Mouse (Mus musculus): ENCODE results near the gene Adar. TPM values are rescaled to one million over a fixed set of nuclear protein-coding genes. Genes with fewer than 3 reads are reported as not detected.
A peak's percentile ranks its signal among the peaks of the same experiment; 100 is the strongest.

Gene Adar
- polyA plus RNA-seq, 1 experiment from 2014 or later = 10.4 TPM

DNA sequence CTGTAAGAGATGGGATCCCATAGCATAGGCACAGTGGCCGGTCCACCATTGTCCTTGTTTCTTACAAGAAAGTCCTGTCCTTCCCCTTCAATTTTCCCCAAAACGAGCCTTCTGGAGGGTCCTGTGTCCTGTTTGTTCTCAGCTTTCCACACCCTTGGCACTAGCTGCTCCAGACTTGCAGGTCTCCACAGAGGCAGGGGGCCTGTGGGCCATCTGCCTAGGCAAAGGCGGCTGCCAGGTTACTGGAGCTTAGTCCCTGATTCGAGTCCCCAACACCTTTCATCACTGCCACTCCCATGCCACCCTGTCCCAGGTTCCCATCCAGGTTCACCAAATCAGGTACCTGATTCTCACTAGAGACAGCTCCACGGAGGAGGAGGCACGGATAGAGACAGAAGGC, 40.5 kb downstream of the Adar start:
- H3K27ac ChIP-seq = no peak overlapping the region
- no peak overlapping the region for H3K9ac ChIP-seq
- no peak for ATAC-seq
- no peak overlapping the region for H3K4me3 ChIP-seq
- H3K27me3 ChIP-seq (replicated peaks) = peaks cover 7% of the 10 kb centered on the region; the same call in 1 of the 2 replicates
- H3K4me1 ChIP-seq = no peaks in the 10 kb centered on the region
- H3K9me3 ChIP-seq (replicated peaks) = no peaks in the 10 kb centered on the region
- 54% methylated on average over 6 of the region's 6 CpGs for WGBS (ENCODE audit: insufficient replicate concordance)
- no peak overlapping the region for H3K4me2 ChIP-seq
- H3K36me3 ChIP-seq = peaks cover 16% of the 10 kb centered on the region

DNA sequence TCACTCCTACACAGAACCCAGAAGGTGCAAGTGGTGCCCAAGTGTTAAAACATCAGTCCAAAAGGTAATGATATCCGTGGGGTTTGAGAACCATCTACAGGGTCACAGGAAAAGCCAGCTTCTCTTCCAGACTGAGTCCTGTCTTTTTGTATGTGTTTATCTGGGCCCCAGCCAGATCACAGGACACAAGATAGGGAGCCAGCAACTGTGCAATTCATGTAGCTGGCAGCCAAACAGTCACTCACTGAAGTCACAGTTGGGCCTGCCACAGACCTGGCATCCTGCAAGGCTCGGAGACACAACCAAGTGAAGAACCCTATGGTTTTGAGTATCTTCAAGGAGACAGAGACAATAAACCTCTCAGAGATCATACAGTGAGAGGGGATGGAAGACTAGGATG, 43.0 kb downstream of the Adar start:
- Histone ChIP-seq H3K36me3 (no peaks in the 10 kb centered on the region), H3K9ac (no peak overlapping the region), H3K27me3 (replicated peaks) (peaks cover 27% of the 10 kb centered on the region), H3K27ac (no peak overlapping the region), H3K4me2 (no peak overlapping the region), H3K9me3 (replicated peaks) (no peaks in the 10 kb centered on the region), H3K4me1 (no peaks in the 10 kb centered on the region), H3K4me3 (no peak overlapping the region)
- no peak for ATAC-seq
- WGBS (ENCODE audit: insufficient replicate concordance) = 54% methylated on average over 2 of the region's 2 CpGs

DNA sequence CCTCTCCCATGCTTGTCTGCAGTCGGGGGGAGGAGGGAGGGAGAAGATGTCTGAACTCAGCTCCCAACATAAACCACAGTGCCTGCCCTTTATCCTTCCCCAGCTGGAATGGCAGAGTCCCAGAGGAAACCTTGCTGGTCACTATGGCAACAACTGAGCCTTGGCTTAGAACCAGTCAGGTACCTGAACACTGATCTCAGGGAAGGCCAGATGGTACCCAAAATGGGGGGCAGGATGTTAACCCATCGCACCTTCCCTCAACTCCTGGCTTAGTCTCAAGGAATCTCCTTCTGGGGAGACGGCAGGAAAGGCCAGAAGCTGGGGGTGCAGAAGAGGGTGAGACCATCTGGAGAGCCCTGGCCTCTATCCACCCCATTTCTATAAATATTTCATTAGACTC, 45.0 kb downstream of the Adar start:
- H3K9me3 ChIP-seq (replicated peaks) = no peaks in the 10 kb centered on the region
- H3K27me3 ChIP-seq (replicated peaks) = peaks cover 46% of the 10 kb centered on the region
- H3K4me2 ChIP-seq = no peak overlapping the region
- no peak overlapping the region for H3K27ac ChIP-seq
- WGBS (ENCODE audit: insufficient replicate concordance) = 39% methylated on average over 3 of the region's 3 CpGs
- H3K9ac ChIP-seq = no peak overlapping the region
- H3K4me1 ChIP-seq = 0 out of 2 replicates have a peak, but pooled peaks cover 3% of the 10 kb centered on the region
- H3K36me3 ChIP-seq = no peaks in the 10 kb centered on the region
- ATAC-seq = no peak
- H3K4me3 ChIP-seq = no peak overlapping the region

DNA sequence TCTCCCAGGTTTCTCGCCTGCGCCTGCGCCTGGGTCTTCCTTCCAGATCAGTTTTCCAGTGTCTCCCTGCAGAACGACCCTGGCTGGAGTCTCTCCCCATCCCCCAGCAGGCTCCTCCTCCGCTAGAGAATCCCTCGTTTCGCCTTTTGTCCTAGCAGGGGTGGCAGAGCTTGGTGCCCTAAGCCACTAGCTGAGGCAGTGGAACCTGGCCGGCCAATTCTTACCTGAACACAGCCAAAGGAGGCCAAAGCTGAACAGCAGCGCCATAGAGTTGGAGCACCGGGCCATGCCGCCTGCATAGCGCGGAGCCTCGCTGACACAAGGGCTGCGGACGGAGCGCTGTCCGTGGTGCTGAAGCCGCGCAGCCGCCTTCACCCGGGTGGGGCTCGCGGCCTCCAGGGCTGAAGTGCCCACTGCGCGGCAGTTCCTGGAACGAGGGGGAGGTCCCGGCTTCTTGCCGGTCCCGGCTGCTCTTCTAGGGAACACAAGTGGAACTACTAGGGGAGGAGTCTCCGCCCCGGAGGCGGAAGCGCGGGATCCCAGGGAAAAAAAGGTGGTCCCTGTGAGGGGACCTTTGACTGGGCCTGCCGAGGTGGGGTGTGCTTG, 49.4 kb downstream of the Adar start, which contains the start of gene Chrnb2:
Chrnb2 (minus strand) TSS at position 514 of the 606 bp plus-strand sequence.
- Histone ChIP-seq H3K9me3 (replicated peaks) (no peaks in the 10 kb centered on the region), H3K4me3 (no peak within 1 kb of the TSS), H3K27me3 (replicated peaks) (peaks cover 55% of the 10 kb centered on the region), H3K4me1 (0 out of 2 replicates have a peak, but pooled peaks cover 3% of the 10 kb centered on the region), H3K27ac (no peak within 1 kb of the TSS), H3K4me2 (peak within 1 kb of the TSS; percentile 41), H3K9ac (no peak within 1 kb of the TSS), H3K36me3 (no peaks in the 10 kb centered on the region)
- peak; percentile 70 for ATAC-seq
- WGBS (ENCODE audit: insufficient replicate concordance) = 3% methylated on average over 36 of the region's 36 CpGs

DNA sequence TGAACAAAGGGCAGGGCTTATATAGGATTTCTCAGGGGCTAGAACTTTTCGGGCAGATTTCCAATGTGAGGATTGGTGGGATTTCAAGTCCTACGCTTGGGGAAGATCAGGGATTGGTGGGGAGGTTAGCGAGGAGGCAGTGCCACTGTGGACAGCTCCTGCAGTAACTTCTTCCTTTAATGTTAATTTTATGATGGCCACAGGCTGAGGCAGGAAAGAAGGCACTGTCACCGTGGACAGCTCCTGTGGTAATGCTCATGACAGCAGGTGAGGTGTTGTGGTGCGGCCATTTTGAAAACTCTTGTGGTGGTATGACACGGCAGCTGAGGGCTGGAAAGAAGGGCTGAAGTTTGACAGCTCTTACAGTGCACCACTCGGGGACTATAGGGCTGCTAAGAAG, 54.8 kb downstream of the Adar start:
- H3K36me3 ChIP-seq = no peaks in the 10 kb centered on the region
- H3K27me3 ChIP-seq (replicated peaks) = peaks cover 15% of the 10 kb centered on the region
- no peak overlapping the region for H3K27ac ChIP-seq
- no peak overlapping the region for H3K4me3 ChIP-seq
- no peak overlapping the region for H3K9ac ChIP-seq
- 62% methylated on average over 7 of the region's 7 CpGs for WGBS (ENCODE audit: insufficient replicate concordance)
- H3K4me2 ChIP-seq = no peak overlapping the region
- H3K9me3 ChIP-seq (replicated peaks) = no peaks in the 10 kb centered on the region
- ATAC-seq = no peak
- H3K4me1 ChIP-seq = peaks cover 37% of the 10 kb centered on the region

DNA sequence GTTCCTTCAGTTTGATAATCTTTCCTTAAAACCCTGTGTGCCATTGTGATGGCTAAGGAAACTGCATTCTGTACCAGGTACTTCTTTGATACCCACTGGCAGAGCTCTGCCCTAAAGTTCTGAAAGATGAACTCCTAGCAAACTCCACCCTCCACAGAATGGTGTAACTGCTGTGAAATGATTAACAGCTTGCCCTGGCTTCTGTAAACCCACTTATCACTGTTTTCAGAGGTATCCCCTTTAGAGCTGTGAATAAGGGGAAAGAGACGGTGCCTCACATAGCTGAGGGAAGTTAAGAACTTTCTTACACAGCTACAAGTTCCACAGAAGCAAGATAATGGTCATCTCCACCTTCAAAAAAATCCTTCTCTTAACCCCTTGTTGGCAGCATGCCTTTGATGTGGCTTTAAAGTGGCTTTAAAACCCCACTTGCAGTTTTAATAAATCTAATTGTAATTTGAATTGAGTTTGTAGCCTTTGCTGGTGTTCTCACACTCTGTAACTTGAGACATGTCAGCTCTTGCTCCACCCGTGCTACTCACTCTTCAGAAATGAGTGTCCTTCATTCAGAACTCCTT, 55.7 kb downstream of the Adar start:
- Histone ChIP-seq H3K4me1 (peaks cover 46% of the 10 kb centered on the region), H3K9ac (no peak overlapping the region), H3K9me3 (replicated peaks) (no peaks in the 10 kb centered on the region), H3K4me3 (no peak overlapping the region), H3K4me2 (no peak overlapping the region), H3K27ac (no peak overlapping the region), H3K27me3 (replicated peaks) (peaks cover 5% of the 10 kb centered on the region; the same call in 1 of the 2 replicates), H3K36me3 (peaks cover 1% of the 10 kb centered on the region; the same call in 1 of the 2 replicates)
- WGBS (ENCODE audit: insufficient replicate concordance) = 22% methylated on average over 2 of the region's 2 CpGs
- ATAC-seq = no peak

DNA sequence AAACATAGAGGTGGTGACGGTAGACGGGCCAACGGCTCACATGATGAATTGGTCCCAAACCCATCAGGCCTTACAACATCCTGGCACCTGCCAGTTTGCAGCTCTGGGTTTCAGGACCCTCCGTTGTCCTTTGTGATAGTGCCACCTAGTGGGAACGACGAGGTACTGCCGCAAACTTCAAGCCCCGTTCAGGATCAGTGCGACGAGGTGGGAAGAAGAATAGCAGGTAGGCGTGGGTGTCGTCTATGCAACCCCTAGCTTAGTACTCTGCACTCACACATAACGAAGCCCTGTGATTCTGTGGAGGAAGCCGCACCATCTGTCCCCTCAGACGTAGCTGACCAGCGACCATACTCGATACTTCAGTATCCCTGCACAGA, 57.8 kb downstream of the Adar start:
- Histone ChIP-seq H3K27me3 (replicated peaks) (no peaks in the 10 kb centered on the region), H3K36me3 (peaks cover 22% of the 10 kb centered on the region), H3K9me3 (replicated peaks) (no peaks in the 10 kb centered on the region), H3K27ac (peak overlapping the region; percentile 88), H3K4me3 (peak overlapping the region; percentile 99), H3K9ac (peak overlapping the region; percentile 98), H3K4me1 (peaks cover 51% of the 10 kb centered on the region), H3K4me2 (peak overlapping the region; percentile 99)
- WGBS (ENCODE audit: insufficient replicate concordance) = 3% methylated on average over 17 of the region's 17 CpGs
- peak; percentile 65 for ATAC-seq

DNA sequence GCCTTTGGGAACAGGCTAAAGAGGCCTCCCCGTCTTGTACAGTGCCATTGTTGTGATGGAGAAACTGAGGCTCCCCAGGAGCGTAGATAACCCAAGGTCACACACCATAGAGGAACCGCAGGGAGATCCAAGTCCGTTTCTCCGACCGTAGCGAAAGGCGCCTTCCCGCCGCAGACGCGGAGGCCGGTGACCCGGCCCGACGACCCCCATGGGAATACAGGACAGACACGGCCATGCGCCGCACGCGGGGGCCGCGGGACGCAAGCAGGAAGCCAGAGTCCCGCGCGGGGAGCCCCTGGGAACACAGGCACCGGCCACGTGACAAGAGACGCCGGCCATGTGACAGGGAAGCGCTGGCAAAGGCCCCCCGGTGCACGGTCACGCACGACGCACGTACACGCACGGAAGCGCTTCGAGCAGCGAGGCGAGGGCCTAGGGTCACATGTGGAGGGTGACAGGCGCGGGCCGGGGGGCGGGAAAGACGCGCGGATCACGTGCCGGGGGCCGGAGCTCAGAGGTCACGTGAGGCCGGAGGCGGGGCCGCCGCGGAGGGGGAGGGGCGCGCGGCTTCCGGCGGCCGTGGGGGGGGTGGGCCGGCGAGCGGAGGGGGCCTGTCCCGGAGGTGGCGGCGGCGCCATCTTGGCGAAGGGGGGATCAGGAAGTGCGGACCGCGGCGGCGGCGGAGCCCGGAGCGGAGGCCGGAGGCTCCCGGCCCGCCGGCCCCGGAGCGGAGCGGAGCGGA, 58.3 kb downstream of the Adar start, which contains the start of gene Ube2q1:
Ube2q1 (plus strand) TSS at position 649 of the 742 bp plus-strand sequence.
- Histone ChIP-seq H3K9ac (peak within 1 kb of the TSS; percentile 98), H3K4me3 (peak within 1 kb of the TSS; percentile 99), H3K4me1 (peaks cover 51% of the 10 kb centered on the region), H3K4me2 (peak within 1 kb of the TSS; percentile 99), H3K9me3 (replicated peaks) (no peaks in the 10 kb centered on the region), H3K27ac (peak within 1 kb of the TSS; percentile 88), H3K27me3 (replicated peaks) (no peaks in the 10 kb centered on the region), H3K36me3 (peaks cover 27% of the 10 kb centered on the region)
- under 1% methylated on average over 45 of the region's 90 CpGs for WGBS (ENCODE audit: insufficient replicate concordance)
- peak; percentile 79 for ATAC-seq

DNA sequence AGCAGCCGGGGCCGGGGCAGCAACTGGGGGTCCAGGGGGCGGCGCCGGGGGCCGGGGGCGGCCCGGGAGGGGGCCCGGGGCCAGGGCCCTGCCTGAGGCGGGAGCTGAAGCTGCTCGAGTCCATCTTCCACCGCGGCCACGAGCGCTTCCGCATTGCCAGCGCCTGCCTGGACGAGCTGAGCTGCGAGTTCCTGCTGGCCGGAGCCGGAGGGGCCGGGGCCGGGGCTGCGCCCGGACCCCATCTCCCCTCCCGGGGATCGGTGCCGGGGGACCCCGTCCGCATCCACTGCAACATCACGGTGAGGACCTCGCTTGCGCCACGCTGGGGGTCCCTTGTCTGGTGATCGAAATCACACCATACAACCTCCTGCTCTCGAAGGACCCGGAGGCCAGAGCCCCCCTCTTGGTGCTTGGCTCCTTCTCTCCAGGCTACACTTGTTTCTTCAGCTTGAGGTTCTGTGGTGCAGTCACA, 59.0 kb downstream of the Adar start:
- Histone ChIP-seq H3K9me3 (replicated peaks) (no peaks in the 10 kb centered on the region), H3K36me3 (peaks cover 34% of the 10 kb centered on the region), H3K27ac (peak overlapping the region; percentile 88), H3K4me3 (peak overlapping the region; percentile 99), H3K27me3 (replicated peaks) (no peaks in the 10 kb centered on the region), H3K4me1 (peaks cover 51% of the 10 kb centered on the region), H3K4me2 (peak overlapping the region; percentile 99), H3K9ac (peak overlapping the region; percentile 98)
- peak; percentile 34 for ATAC-seq
- 3% methylated on average over 34 of the region's 37 CpGs for WGBS (ENCODE audit: insufficient replicate concordance)

DNA sequence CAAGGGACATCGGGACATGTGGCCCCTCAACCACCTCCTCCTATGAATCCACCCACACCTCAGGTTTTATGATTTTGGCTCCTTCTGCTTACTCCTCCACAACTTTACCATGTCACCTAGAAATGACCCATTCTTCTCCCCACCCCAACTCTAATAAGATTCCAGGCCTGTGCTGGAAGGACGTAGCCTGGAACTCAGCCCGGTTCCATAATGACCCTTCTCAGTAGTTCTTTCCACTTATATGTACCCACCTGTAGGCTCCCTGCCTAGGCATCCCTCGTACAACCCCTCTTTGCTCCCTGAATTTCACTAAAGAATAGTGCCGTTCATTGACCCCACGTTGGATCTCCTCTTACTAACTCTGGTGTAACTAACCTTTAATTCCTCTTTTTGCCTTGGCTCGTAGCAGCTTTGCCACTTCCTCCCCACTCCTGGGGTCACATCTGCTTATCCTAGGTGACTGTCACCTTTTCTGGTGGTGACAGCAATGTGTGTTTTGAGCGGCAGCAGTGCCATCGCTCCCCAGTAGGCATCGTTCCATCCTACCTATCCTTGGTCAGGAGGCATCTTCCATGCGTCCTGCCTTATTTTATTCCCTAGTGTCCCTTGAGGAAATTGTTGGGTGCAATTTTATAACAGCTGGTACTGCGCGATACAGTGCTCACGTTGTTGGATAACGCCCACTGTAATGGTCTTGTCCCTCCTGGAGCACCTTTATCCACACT, 59.6 kb downstream of the Adar start:
- Histone ChIP-seq H3K36me3 (peaks cover 40% of the 10 kb centered on the region), H3K27me3 (replicated peaks) (no peaks in the 10 kb centered on the region), H3K9ac (peak overlapping the region; percentile 98), H3K9me3 (replicated peaks) (no peaks in the 10 kb centered on the region), H3K4me3 (peak overlapping the region; percentile 99), H3K4me1 (peaks cover 51% of the 10 kb centered on the region), H3K4me2 (peak overlapping the region; percentile 99), H3K27ac (peak overlapping the region; percentile 88)
- no peak for ATAC-seq
- WGBS (ENCODE audit: insufficient replicate concordance) = 30% methylated on average over 15 of the region's 15 CpGs

DNA sequence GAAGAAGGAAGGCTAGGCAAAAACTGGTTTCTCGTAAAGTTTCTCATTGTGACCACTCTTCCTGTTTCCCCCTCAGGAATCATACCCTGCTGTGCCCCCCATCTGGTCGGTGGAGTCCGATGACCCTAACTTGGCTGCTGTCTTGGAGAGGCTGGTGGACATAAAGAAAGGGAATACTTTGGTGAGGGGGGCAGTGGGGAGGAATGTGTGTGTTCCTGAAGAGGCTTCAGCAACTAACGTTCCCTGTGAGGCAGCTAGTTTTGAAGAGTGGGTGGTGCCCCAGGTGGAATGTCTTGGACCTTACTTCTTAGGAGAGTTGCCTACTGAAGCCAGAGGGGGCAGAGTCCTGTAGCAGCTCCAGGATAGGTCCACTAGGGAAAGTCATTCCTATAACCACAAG, 61.2 kb downstream of the Adar start:
- peaks cover 56% of the 10 kb centered on the region for H3K36me3 ChIP-seq
- H3K27me3 ChIP-seq (replicated peaks) = no peaks in the 10 kb centered on the region
- H3K4me3 ChIP-seq = no peak overlapping the region
- no peak overlapping the region; the same call in 1 of the 2 replicates for H3K4me2 ChIP-seq
- peaks cover 42% of the 10 kb centered on the region for H3K4me1 ChIP-seq
- no peak for ATAC-seq
- no peaks in the 10 kb centered on the region for H3K9me3 ChIP-seq (replicated peaks)
- H3K9ac ChIP-seq = no peak overlapping the region
- WGBS (ENCODE audit: insufficient replicate concordance) = 80% methylated on average over 4 of the region's 4 CpGs
- H3K27ac ChIP-seq = no peak overlapping the region
